Mouse (Mus musculus): Measurements from ENCODE around the gene Olfr741. TPM values are rescaled to one million over a fixed set of nuclear protein-coding genes. Genes with fewer than 3 reads are reported as not detected.

Olfr741 gene
- total RNA-seq (2014; fragmentation: Nextera tagmentation): not detected in 2 replicates
- total RNA-seq (2017): 0.16 TPM in 1 of 2 replicates, not detected in the other
- polyA plus RNA-seq (2012): not detected in 2 replicates

DNA sequence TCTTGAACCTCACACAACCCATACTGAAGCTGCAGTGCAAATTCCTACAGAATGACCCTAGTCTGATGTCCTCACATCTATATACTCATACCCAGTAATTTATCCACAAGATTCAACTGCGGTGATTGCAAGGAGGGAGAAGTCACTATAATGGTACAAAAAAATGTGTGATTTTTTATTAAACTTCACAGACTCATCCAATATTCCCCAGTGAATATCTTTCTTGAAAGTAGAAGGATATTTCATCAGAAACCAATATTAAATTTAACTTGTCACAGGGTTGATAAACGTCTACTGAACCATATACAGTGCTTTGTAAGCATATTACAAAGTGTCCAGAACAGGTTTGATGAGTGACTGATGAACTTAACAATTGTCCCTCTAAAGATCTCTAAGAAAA is at the start of gene Olfr741:
Olfr741 (plus strand) TSS at position 301 of the 400 bp plus-strand sequence.
- no peak within 1 kb of the TSS for H3K4me3 ChIP-seq (ENCODE audit: low read depth, low read length)

DNA sequence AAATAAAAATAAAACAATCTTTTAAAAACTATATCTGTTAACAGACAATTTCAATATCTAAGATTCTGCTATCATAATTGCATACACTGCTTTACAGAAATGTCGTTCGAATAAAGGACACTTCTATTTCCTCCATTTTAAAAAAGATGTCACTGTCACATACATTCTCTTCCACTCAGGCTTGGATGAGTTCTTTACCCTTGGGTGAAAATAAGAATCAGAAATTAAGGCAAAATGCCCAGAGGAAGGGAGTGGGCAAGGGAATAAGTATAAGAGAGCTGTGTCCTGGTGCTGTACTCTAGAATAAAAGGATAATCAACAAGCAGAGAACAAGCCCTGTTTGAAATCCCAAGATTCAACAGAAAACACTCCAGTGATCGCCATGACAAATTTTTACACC is 27.3 kb upstream of the Olfr741 start, which contains the start of gene Olfr740:
Olfr740 (plus strand) TSS at position 301 of the 400 bp plus-strand sequence.
- no peaks in the 10 kb centered on the region for H3K9me3 ChIP-seq (replicated peaks)
- TF ChIP-seq GATA2 (IDR thresholded peaks at IDR 0.05; ENCODE audit: borderline replicate concordance, low read depth, low read length) (no peak), CTCF (IDR thresholded peaks at IDR 0.05; ENCODE audit: low read depth, low read length) (no peak), POLR2AphosphoS5 (IDR thresholded peaks at IDR 0.05; ENCODE audit: insufficient replicate concordance, low read depth, low read length) (no peak), TAL1 (conservative IDR thresholded peaks at IDR 0.05; ENCODE audit: low read depth, low read length) (no peak), GATA1 (IDR thresholded peaks at IDR 0.05; ENCODE audit: borderline replicate concordance, low read length) (no peak)
- H3K36me3 ChIP-seq (replicated peaks): no peaks in the 10 kb centered on the region
- DNase-seq (ENCODE audit: low spot score) (no peak), ATAC-seq (ENCODE audit: extremely low read depth, insufficient number of reproducible peaks, low FRiP score, poor library complexity, severe bottlenecking) (no peak)
- H3K4me3 ChIP-seq (ENCODE audit: low read depth, low read length): no peak within 1 kb of the TSS
- no peaks in the 10 kb centered on the region for H3K4me1 ChIP-seq (ENCODE audit: insufficient read depth, low read depth, low read length)
- H3K27me3 ChIP-seq (ENCODE audit: insufficient read depth, low read length): no peaks in the 10 kb centered on the region

More for the DNA sequence above, at the start of gene Olfr741:
- no peaks in the 10 kb centered on the region for H3K36me3 ChIP-seq (replicated peaks)
- no peaks in the 10 kb centered on the region for H3K27me3 ChIP-seq (ENCODE audit: insufficient read depth, low read length)
- ATAC-seq (ENCODE audit: extremely low read depth, insufficient number of reproducible peaks, low FRiP score, poor library complexity, severe bottlenecking) (no peak), DNase-seq (ENCODE audit: low spot score) (no peak)
- no peaks in the 10 kb centered on the region for H3K4me1 ChIP-seq (ENCODE audit: insufficient read depth, low read depth, low read length)
- H3K9me3 ChIP-seq (replicated peaks): no peaks in the 10 kb centered on the region
- no peak for TF ChIP-seq POLR2AphosphoS5 (IDR thresholded peaks at IDR 0.05; ENCODE audit: insufficient replicate concordance, low read depth, low read length)
- TF ChIP-seq GATA1 (IDR thresholded peaks at IDR 0.05; ENCODE audit: borderline replicate concordance, low read length): no peak
- TF ChIP-seq GATA2 (IDR thresholded peaks at IDR 0.05; ENCODE audit: borderline replicate concordance, low read depth, low read length): no peak
- TF ChIP-seq TAL1 (conservative IDR thresholded peaks at IDR 0.05; ENCODE audit: low read depth, low read length): no peak
- TF ChIP-seq CTCF (IDR thresholded peaks at IDR 0.05; ENCODE audit: low read depth, low read length): no peak

DNA sequence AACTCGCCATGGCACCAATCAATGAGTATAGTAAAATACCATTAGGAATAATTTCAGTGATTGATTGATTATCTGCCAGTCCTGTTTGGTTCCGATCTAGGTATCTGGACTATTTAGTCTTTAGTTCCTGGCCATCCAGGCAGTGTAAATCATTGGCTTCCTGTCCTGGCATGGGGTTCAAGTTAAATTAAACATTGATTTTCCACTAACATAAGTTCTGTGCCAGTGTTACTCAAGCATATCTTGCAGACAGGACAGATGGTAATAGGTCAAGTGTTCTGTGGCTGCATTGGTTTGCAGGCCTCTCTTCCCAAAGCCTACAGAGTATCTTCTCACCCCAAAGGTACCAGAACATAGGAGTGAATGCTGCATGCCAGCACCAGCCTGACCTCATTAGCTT is 5.9 kb downstream of the Olfr741 start:
- no peak overlapping the region for H3K4me3 ChIP-seq (ENCODE audit: low read depth, low read length)
- no peaks in the 10 kb centered on the region for H3K9me3 ChIP-seq (replicated peaks)
- no peaks in the 10 kb centered on the region for H3K36me3 ChIP-seq (replicated peaks)
- no peak for ATAC-seq (ENCODE audit: extremely low read depth, insufficient number of reproducible peaks, low FRiP score, poor library complexity, severe bottlenecking)
- DNase-seq (ENCODE audit: low spot score): no peak
- TF ChIP-seq GATA2 (IDR thresholded peaks at IDR 0.05; ENCODE audit: borderline replicate concordance, low read depth, low read length) (no peak), GATA1 (IDR thresholded peaks at IDR 0.05; ENCODE audit: borderline replicate concordance, low read length) (no peak), CTCF (IDR thresholded peaks at IDR 0.05; ENCODE audit: low read depth, low read length) (no peak), POLR2AphosphoS5 (IDR thresholded peaks at IDR 0.05; ENCODE audit: insufficient replicate concordance, low read depth, low read length) (no peak), TAL1 (conservative IDR thresholded peaks at IDR 0.05; ENCODE audit: low read depth, low read length) (no peak)
- H3K4me1 ChIP-seq (ENCODE audit: insufficient read depth, low read depth, low read length): no peaks in the 10 kb centered on the region
- no peaks in the 10 kb centered on the region for H3K27me3 ChIP-seq (ENCODE audit: insufficient read depth, low read length)

DNA sequence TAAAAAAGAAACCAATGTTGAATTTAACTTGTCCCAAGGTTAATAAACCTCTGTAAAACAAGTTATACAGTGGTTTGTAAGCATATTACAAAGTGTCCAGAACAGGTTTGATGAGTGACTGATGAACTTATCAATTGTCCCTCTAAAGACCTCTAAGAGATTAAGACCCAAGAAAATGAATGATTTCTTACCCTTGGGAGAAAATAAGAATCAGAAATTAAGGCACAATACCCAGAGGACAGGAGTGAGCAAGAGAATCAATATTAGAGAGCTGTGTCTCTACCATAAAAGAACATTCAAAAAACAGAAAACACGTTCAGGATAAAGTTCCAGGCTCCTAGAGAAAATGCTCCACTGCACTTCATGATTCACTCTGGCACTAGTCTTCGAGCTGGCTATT is 30.8 kb downstream of the Olfr741 start, which contains the start of gene Olfr742:
Olfr742 (plus strand) TSS at position 301 of the 400 bp plus-strand sequence.
- no peak for TF ChIP-seq GATA1 (IDR thresholded peaks at IDR 0.05; ENCODE audit: borderline replicate concordance, low read length)
- TF ChIP-seq CTCF (IDR thresholded peaks at IDR 0.05; ENCODE audit: low read depth, low read length): no peak
- no peak for TF ChIP-seq TAL1 (conservative IDR thresholded peaks at IDR 0.05; ENCODE audit: low read depth, low read length)
- TF ChIP-seq GATA2 (IDR thresholded peaks at IDR 0.05; ENCODE audit: borderline replicate concordance, low read depth, low read length): no peak
- no peak for ATAC-seq (ENCODE audit: extremely low read depth, insufficient number of reproducible peaks, low FRiP score, poor library complexity, severe bottlenecking)
- Histone ChIP-seq H3K4me1 (ENCODE audit: insufficient read depth, low read depth, low read length) (no peaks in the 10 kb centered on the region), H3K36me3 (replicated peaks) (no peaks in the 10 kb centered on the region), H3K27me3 (ENCODE audit: insufficient read depth, low read length) (no peaks in the 10 kb centered on the region), H3K4me3 (ENCODE audit: low read depth, low read length) (no peak within 1 kb of the TSS), H3K9me3 (replicated peaks) (no peaks in the 10 kb centered on the region)
- DNase-seq (ENCODE audit: low spot score): no peak

DNA sequence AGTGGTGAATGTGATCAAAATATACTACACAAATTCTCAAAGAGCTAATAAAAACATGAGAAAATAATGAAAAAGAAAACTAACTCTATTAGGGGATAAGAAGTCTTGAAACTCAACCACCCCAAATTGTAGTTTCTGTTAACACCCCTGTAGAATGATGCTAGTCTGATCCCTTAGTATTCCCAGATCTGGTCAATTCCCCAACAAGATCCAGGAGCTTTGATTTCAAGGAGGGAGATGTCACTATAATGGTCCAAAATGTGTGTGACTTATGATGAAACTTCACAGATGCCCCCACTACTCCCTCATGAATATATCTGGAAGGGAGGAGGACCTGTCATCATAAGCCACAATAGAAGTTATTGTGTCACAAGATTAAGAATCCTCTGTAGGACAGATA is 49.0 kb downstream of the Olfr741 start, which contains the start of gene Olfr743:
Olfr743 (plus strand) TSS at position 301 of the 400 bp plus-strand sequence.
- TF ChIP-seq TAL1 (conservative IDR thresholded peaks at IDR 0.05; ENCODE audit: low read depth, low read length) (no peak), CTCF (IDR thresholded peaks at IDR 0.05; ENCODE audit: low read depth, low read length) (no peak)
- DNase-seq (ENCODE audit: low spot score) (no peak), ATAC-seq (ENCODE audit: extremely low read depth, insufficient number of reproducible peaks, low FRiP score, poor library complexity, severe bottlenecking) (no peak)
- Histone ChIP-seq H3K9me3 (replicated peaks) (no peaks in the 10 kb centered on the region), H3K4me3 (ENCODE audit: low read depth, low read length) (no peak within 1 kb of the TSS), H3K36me3 (replicated peaks) (no peaks in the 10 kb centered on the region), H3K27me3 (ENCODE audit: insufficient read depth, low read length) (no peaks in the 10 kb centered on the region), H3K4me1 (ENCODE audit: insufficient read depth, low read depth, low read length) (no peaks in the 10 kb centered on the region)

Other genes with a start within 250 kb of the Olfr741 start
- gene Olfr731, start 230.9 kb upstream of the Olfr741 start, total RNA-seq (2014; fragmentation: Nextera tagmentation): not detected in 2 replicates
- gene Olfr731, start 230.9 kb upstream of the Olfr741 start, total RNA-seq (2017): under 0.01 and 0.22 TPM in 2 replicates
- gene Olfr731, start 230.9 kb upstream of the Olfr741 start, polyA plus RNA-seq (2012): not detected in 2 replicates
- gene Olfr732, start 188.5 kb upstream of the Olfr741 start, total RNA-seq (2014; fragmentation: Nextera tagmentation): not detected in 2 replicates
- 0.11 TPM in 1 of 2 replicates, not detected in the other for gene Olfr732, start 188.5 kb upstream of the Olfr741 start, total RNA-seq (2017)
- not detected in 2 replicates for gene Olfr732, start 188.5 kb upstream of the Olfr741 start, polyA plus RNA-seq (2012)
- gene Olfr733, start 171.2 kb upstream of the Olfr741 start, total RNA-seq (2014; fragmentation: Nextera tagmentation): not detected in 2 replicates
- gene Olfr733, start 171.2 kb upstream of the Olfr741 start, total RNA-seq (2017): 0.16 TPM in 1 of 2 replicates, not detected in the other
- gene Olfr733, start 171.2 kb upstream of the Olfr741 start, polyA plus RNA-seq (2012): not detected in 2 replicates
- gene Olfr734, start 146.0 kb upstream of the Olfr741 start, total RNA-seq (2014; fragmentation: Nextera tagmentation): not detected in 2 replicates
- 0.06 and 0.16 TPM in 2 replicates for gene Olfr734, start 146.0 kb upstream of the Olfr741 start, total RNA-seq (2017)
- not detected in 2 replicates for gene Olfr734, start 146.0 kb upstream of the Olfr741 start, polyA plus RNA-seq (2012)
- gene Olfr735, start 123.9 kb upstream of the Olfr741 start, total RNA-seq (2014; fragmentation: Nextera tagmentation): not detected in 2 replicates
- 0.44 TPM in 1 of 2 replicates, not detected in the other for gene Olfr735, start 123.9 kb upstream of the Olfr741 start, total RNA-seq (2017)
- gene Olfr735, start 123.9 kb upstream of the Olfr741 start, polyA plus RNA-seq (2012): not detected in 2 replicates
- gene Tlr11, start 114.8 kb upstream of the Olfr741 start, total RNA-seq (2014; fragmentation: Nextera tagmentation): not detected in 2 replicates
- gene Tlr11, start 114.8 kb upstream of the Olfr741 start, total RNA-seq (2017): 0.11 TPM in 1 of 2 replicates, not detected in the other
- gene Tlr11, start 114.8 kb upstream of the Olfr741 start, polyA plus RNA-seq (2012): not detected in 2 replicates
- not detected in 2 replicates for gene Olfr736, start 91.6 kb upstream of the Olfr741 start, total RNA-seq (2014; fragmentation: Nextera tagmentation)
- 0.11 TPM in 1 of 2 replicates, not detected in the other for gene Olfr736, start 91.6 kb upstream of the Olfr741 start, total RNA-seq (2017)
- gene Olfr736, start 91.6 kb upstream of the Olfr741 start, polyA plus RNA-seq (2012): not detected in 2 replicates
- gene Olfr738, start 65.2 kb upstream of the Olfr741 start, total RNA-seq (2014; fragmentation: Nextera tagmentation): not detected in 2 replicates
- not detected in 2 replicates for gene Olfr738, start 65.2 kb upstream of the Olfr741 start, total RNA-seq (2017)
- not detected in 2 replicates for gene Olfr738, start 65.2 kb upstream of the Olfr741 start, polyA plus RNA-seq (2012)
- not detected in 2 replicates for gene Olfr739, start 54.1 kb upstream of the Olfr741 start, total RNA-seq (2014; fragmentation: Nextera tagmentation)
- 0.05 and 0.17 TPM in 2 replicates for gene Olfr739, start 54.1 kb upstream of the Olfr741 start, total RNA-seq (2017)
- not detected in 2 replicates for gene Olfr739, start 54.1 kb upstream of the Olfr741 start, polyA plus RNA-seq (2012)
- gene Olfr740, start 27.2 kb upstream of the Olfr741 start, total RNA-seq (2014; fragmentation: Nextera tagmentation): not detected in 2 replicates
- 0.06 and 0.11 TPM in 2 replicates for gene Olfr740, start 27.2 kb upstream of the Olfr741 start, total RNA-seq (2017)
- not detected in 2 replicates for gene Olfr740, start 27.2 kb upstream of the Olfr741 start, polyA plus RNA-seq (2012)
- gene Olfr742, start 30.9 kb downstream of the Olfr741 start, total RNA-seq (2014; fragmentation: Nextera tagmentation): not detected in 2 replicates
- 0.11 TPM in 1 of 2 replicates, not detected in the other for gene Olfr742, start 30.9 kb downstream of the Olfr741 start, total RNA-seq (2017)
- not detected in 2 replicates for gene Olfr742, start 30.9 kb downstream of the Olfr741 start, polyA plus RNA-seq (2012)
- gene Olfr743, start 49.1 kb downstream of the Olfr741 start, total RNA-seq (2014; fragmentation: Nextera tagmentation): not detected in 2 replicates
- gene Olfr743, start 49.1 kb downstream of the Olfr741 start, total RNA-seq (2017): 0.22 and 0.23 TPM in 2 replicates
- gene Olfr743, start 49.1 kb downstream of the Olfr741 start, polyA plus RNA-seq (2012): not detected in 2 replicates
- not detected in 2 replicates for gene Olfr744, start 142.1 kb downstream of the Olfr741 start, total RNA-seq (2014; fragmentation: Nextera tagmentation)
- gene Olfr744, start 142.1 kb downstream of the Olfr741 start, total RNA-seq (2017): 0.11 TPM in 1 of 2 replicates, not detected in the other
- gene Olfr744, start 142.1 kb downstream of the Olfr741 start, polyA plus RNA-seq (2012): not detected in 2 replicates
- not detected in 2 replicates for gene Olfr745, start 166.7 kb downstream of the Olfr741 start, total RNA-seq (2014; fragmentation: Nextera tagmentation)
- gene Olfr745, start 166.7 kb downstream of the Olfr741 start, total RNA-seq (2017): 0.27 TPM in 1 of 2 replicates, not detected in the other
- not detected in 2 replicates for gene Olfr745, start 166.7 kb downstream of the Olfr741 start, polyA plus RNA-seq (2012)
- not detected in 2 replicates for gene Olfr746, start 174.3 kb downstream of the Olfr741 start, total RNA-seq (2014; fragmentation: Nextera tagmentation)
- gene Olfr746, start 174.3 kb downstream of the Olfr741 start, total RNA-seq (2017): 0.22 TPM in 1 of 2 replicates, not detected in the other
- gene Olfr746, start 174.3 kb downstream of the Olfr741 start, polyA plus RNA-seq (2012): not detected in 2 replicates
- gene Olfr747, start 220.5 kb downstream of the Olfr741 start, total RNA-seq (2014; fragmentation: Nextera tagmentation): not detected in 2 replicates
- gene Olfr747, start 220.5 kb downstream of the Olfr741 start, total RNA-seq (2017): not detected in 2 replicates
- gene Olfr747, start 220.5 kb downstream of the Olfr741 start, polyA plus RNA-seq (2012): not detected in 2 replicates
- gene Olfr748, start 234.6 kb downstream of the Olfr741 start, total RNA-seq (2014; fragmentation: Nextera tagmentation): not detected in 2 replicates
- gene Olfr748, start 234.6 kb downstream of the Olfr741 start, total RNA-seq (2017): 0.11 and 0.29 TPM in 2 replicates
- not detected in 2 replicates for gene Olfr748, start 234.6 kb downstream of the Olfr741 start, polyA plus RNA-seq (2012)